Mouse (Mus musculus) left cerebral cortex, postnatal 25 days (tissue): Measurements from ENCODE around the gene Dgki. TPM values are rescaled to one million over a fixed set of nuclear protein-coding genes. Genes with fewer than 3 reads are reported as not detected.

Source experiments
- DNase-seq, 2 experiments: peaks; one replicate each; pipeline ENCODE4 v3.0.0; 2022; ENCODE audit warnings: low spot score in 2 of 2, mixed read lengths in 1 of 2
- intact Hi-C: fragments of 180-260 bp; cut with DNase I; formaldehyde crosslinking; loops from one replicate; pipeline ENCODE4 v1.15.1; 2025
- total RNA-seq, 2 experiments: library from RNA; stranded (reverse); gene quantifications; 2 replicates each; pipeline ENCODE4 v1.2.3; 2021

The Dgki gene
- total RNA-seq, 2 experiments from 2014 or later: 68.5 to 82.6 TPM

DNA sequence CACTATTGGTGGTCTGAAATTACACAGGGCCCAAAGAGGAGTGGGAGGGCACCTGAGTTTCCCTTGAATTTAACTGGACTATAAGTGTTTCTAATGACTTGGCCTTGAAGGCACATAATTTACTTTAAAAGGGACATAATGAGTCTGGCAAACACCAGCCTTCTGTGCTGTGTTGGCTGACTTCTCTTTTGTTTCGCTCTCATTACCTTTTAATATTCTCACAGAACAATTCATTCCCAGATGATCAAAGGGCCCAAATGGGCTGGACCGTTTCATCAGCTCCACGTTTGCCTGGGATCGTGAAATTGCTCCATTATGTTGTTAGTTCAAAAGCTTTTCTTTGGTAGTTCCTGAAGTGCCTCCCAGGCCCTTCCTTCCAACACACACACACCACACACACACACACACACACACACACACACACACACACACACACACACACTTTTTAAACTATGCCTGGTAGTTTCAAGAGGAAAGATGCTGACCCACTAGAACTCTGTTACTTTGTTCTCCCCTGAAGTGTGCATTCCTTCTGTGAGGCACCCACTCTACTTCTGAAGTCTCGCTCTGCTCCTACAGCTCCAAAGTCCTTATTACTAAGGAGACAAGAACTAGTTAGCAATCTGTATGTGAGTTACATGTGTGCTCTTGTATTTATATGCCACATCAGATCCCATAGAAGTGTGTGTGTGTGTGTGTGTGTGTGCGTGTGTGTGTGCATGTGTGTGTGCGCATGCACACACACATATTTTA is 491.5 kb downstream of the Dgki start:
- intact Hi-C loops: loop anchor here (2.0 kb wide), 2 partner anchors 32 to 94 kb away; no protein-coding TSS in a partner anchor
- no peak for DNase-seq

GRCm38 (mm10) chr6:36806906-36807305 is 493.1 kb downstream of the Dgki start:
- intact Hi-C loops: no loop called here
- no peak for DNase-seq

DNA sequence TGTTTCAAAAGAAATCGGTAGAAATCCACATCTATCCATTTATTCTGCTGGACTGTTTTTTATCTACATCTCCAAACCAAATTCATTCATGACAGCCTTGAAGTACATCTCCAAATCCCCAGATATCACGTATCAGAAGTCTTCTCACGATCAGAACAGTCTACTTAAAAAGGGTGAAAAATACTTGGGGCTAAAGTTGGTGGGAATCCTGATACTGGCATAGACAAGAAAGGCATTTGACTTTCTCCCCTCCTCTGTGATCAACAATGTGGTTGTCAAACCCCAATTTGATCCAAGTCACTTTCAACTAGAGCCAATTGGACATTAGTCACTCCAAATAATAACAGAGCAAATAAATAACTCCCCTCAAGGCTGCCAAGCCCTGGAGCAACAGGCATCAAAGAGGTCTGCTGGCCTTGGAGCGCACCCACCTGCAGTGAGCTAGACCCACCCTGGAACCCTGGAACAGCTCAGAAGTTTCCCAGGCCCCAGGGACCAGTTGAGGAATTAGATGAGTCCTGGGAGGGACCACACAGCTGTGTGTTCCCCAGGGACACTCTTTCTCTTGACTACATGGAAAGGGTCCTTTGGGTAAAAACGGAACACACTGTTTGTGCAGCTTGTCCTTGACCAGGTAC is 499.6 kb downstream of the Dgki start:
- DNase-seq: no peak
- intact Hi-C loops: no loop called here

DNA sequence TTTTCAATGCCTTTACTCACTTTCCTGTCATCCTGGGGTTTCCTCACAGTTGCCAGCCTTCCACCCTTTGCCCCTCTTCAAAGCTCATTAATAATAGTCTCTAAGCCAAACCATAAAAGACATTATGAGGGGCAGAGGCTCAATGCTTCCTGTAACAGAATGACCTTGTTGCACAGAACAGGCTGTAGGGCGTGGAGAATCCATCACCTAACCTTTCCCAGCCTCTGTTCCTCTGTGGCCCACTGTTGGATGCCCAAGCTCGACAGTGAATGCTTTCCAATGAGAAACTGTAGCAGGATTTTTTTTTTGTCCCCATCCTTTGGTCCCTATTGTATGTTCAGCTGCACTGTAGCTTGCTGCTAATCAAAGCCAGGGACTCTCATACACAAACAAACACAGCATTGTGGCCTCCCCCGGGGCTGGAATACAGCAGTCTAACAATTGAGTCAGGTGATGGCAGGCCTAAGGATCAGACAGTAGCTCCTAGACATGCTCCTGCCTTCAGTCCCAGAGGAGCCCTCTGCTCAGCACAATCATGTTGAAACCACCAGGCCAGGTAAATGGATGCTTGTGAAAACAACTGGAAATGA is 502.8 kb downstream of the Dgki start:
- intact Hi-C loops: no loop called here
- DNase-seq: no peak

Other genes starting within 250 kb of the Dgki start
- 1 to 10 TPM; 7.0 to 7.3 TPM for gene Creb3l2, start 142.0 kb upstream of the Dgki start, total RNA-seq
- not detected for gene Akr1d1, start 230.0 kb upstream of the Dgki start, total RNA-seq